Mouse (Mus musculus) bone marrow macrophage, adult 2 months (primary cell): ENCODE results near the gene Cenph.

Source experiments
- CTCF ChIP-seq: IDR thresholded peaks from 2 replicates; pipeline ENCODE4 v1.5.1; 2012; ENCODE audit warnings: low read depth, mild to moderate bottlenecking, low read length, moderate library complexity
- POLR2A ChIP-seq: IDR thresholded peaks from 2 replicates; pipeline ENCODE4 v1.6.1; 2012; ENCODE audit warnings: mild to moderate bottlenecking, low read depth, low read length, borderline replicate concordance

DNA sequence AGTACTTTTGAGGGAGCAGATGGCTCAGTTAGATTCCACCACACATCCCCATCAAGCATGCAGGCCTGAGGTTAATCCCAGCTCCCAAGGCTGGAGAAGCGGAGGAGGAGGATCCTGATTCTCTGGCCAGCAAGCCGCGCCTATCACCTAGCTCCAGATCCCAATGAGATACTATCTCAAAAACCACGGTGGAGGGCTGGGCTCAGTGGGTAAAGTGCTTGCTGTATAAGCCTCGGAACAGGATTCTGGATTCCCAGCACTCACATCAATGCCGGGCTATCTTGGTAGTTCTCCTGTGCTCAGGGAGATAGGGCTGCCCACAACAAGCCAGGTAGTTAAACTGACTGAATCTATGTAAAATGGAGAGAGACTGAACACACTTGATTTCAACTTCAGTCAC is 60.2 kb downstream of the Cenph start:
- TF ChIP-seq CTCF (no peak), POLR2A (no peak)
